Mouse (Mus musculus): ENCODE results near the gene Ifi47. TPM values are rescaled to one million over a fixed set of nuclear protein-coding genes. Genes with fewer than 3 reads are reported as not detected.

The Ifi47 gene
- polyA plus RNA-seq (2012; rRNA removed), result 2.3 and 4.1 TPM in 2 replicates

DNA sequence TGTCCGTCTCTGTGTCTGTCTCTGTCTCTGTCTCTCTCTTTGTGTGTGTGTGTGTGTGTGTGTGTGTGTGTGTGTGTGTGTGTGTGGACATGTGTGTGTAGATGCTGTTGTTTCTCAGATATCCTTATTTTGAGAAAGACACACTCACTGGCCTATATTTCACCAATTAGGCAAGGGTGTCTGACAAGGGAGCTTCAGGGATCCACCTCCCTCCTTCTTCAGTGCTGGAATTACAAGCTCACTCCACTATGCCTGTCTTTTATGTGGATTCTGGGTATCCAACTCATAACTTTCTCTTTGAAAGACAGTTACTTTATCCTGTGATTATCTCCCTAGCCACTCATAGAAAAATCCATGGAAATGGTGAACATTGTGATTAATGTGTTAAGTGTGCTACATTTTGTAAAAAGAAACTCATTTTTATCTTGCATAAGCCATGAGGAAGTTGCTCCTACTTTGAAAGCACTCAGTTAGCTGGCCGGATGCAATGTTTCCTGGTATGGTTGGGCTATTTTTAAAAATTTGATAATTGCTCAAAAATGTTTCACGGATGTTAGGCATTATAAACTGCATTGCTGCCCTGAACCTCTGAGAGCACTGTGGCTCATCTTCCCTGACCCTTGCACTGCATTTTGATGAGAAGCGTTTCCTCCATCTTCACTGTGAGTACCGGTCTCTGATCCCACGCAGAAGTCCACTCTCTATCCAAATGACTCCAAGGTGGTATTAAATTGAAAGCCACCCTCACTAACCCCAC is at the start of gene Ifi47:
Gene Ifi47, plus strand, starts transcription at position 587 of the 757 bp plus-strand sequence.

DNA sequence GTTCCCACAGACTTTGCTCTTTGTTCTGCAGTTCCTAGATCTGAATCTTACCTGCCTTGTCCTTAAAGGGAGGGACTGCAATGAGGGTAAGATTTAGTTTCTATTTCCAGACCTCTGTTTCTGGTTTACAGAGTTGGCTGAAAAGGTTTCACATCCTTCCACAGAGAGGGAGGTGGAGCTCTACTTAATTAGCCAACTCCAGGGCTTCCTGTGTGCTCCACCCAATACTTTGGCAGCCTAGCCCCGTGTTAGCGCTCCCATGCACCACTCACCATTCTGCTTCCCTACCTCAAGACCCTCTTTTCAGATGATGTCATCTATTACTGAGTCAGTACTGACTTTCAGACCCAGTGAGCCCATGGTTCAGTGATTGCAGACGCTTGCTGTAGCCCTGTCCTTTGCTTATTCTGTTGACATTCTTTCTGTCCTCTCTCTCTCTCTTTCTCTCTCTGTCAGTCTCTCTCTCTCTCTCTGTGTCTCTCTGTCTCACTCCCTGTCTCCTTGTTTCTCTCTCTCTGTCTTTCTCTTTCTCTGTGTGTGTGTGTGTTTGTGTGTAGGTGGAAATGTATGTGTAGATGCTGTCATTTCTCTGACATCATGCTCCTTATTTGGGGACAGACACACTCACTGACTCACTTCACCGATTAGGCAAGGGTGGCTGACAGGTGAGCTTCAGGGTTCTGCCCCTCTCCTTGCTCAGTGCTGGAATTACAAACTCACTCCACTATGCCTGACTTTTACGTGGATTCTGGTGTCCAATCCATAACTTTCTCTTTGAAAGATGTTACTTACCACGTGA is 25.1 kb upstream of the Ifi47 start, which contains the start of gene 9930111J21Rik2:
Gene 9930111J21Rik2, minus strand, starts transcription at position 150 of the 799 bp plus-strand sequence.

DNA sequence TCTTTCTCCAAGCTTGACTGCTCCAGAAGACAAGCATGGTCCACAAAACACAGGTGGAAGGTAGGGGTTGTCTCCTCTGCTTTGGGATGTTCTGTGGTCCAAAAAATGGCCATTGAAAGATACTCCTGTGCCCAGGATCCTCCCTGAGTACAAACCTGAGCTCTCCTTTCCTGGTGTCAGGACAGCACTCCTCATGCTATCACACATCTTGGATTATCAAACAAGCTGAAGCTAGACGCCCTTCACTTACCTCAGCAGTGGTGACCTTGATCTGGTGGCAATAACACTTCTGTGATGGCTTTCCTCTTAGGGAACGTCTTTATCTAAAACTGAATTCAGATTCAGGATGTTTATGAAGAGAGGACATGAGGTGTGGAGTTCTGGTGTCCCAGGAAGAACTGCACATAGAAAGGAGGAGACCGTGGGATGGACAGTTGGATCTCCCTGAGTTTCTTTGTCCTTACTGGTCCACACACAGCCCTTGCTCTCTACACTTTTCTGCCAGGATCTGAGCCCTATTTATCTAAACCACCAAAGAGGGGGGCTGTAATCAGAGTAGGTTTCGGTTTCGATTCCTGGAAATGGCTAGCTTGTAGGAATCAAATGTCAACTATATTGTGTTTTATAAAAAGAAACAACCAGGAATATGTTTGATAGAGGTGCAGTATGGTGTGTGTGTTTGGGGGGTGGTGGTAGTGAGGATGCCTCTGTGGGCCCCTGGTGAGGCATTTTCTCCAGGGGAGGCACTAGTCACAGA is 12.5 kb upstream of the Ifi47 start, which contains the start of gene Tgtp2:
Gene Tgtp2, minus strand, starts transcription at position 494 of the 757 bp plus-strand sequence.

DNA sequence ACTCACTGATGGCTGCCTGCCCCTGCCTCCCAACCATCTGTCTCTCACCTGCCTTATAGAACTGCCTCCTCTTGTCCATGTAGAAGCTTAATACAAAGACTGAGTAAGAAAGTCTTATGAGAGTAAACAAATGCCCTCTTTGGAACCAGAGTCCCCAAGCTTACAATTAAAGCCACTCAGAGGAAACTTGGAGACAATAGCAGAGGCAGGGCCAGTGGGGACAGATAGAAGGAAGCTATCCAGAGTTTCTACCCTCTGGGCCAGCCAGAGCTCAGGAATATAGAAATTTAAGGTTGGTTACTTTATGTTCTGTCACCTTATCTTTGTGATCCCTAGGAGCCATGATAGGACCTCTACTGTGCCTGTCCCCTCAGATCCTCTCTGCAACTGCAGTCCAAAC is 38.4 kb downstream of the Ifi47 start, which contains the start of gene Olfr1396:
Gene Olfr1396, minus strand, starts transcription at position 101 of the 400 bp plus-strand sequence.

DNA sequence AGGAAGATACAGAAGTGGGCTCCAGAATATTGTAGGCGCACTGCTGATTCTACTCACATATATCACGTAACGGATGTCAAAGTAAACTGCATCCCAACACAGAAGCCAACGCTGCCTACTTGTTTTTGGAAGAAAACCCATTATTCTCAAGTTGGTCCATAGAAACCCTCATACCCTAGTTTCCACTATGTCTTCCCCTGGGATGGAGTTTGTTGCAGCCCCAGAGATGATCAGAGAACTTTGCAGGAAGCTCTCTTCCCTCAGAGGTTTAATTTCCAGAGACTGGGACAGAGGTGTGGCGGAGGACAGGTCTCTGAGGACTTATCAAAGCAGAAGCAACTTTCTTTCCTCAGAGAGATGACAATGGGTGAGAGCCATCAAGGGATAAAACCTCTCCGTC is 65.6 kb downstream of the Ifi47 start, which contains the start of gene Olfr1395:
Gene Olfr1395, plus strand, starts transcription at position 301 of the 400 bp plus-strand sequence.

Other genes starting within 250 kb of the Ifi47 start
- gene Gm12184, start 249.9 kb upstream of the Ifi47 start, polyA plus RNA-seq (2012; rRNA removed), result 16.3 and 26.6 TPM in 2 replicates
- gene Irgm1, start 204.9 kb upstream of the Ifi47 start, polyA plus RNA-seq (2012; rRNA removed), result 7.1 and 9.1 TPM in 2 replicates
- 0.15 and 0.18 TPM in 2 replicates for gene Gm5431, start 174.4 kb upstream of the Ifi47 start, polyA plus RNA-seq (2012; rRNA removed)
- 1.7 and 3.1 TPM in 2 replicates for gene Psme2b, start 130.4 kb upstream of the Ifi47 start, polyA plus RNA-seq (2012; rRNA removed)
- 0.07 and 0.11 TPM in 2 replicates for gene Olfr56, start 97.7 kb upstream of the Ifi47 start, polyA plus RNA-seq (2012; rRNA removed)
- gene 9930111J21Rik1, start 97.2 kb upstream of the Ifi47 start, polyA plus RNA-seq (2012; rRNA removed), result 1.0 and 1.5 TPM in 2 replicates
- 0.03 and 0.05 TPM in 2 replicates for gene Gm12185, start 84.4 kb upstream of the Ifi47 start, polyA plus RNA-seq (2012; rRNA removed)
- gene Tgtp1, start 82.4 kb upstream of the Ifi47 start, polyA plus RNA-seq (2012; rRNA removed), result 0.43 and 0.56 TPM in 2 replicates
- gene 9930111J21Rik2, start 25.3 kb upstream of the Ifi47 start, polyA plus RNA-seq (2012; rRNA removed), result 0.54 and 1.0 TPM in 2 replicates
- gene Tgtp2, start 12.4 kb upstream of the Ifi47 start, polyA plus RNA-seq (2012; rRNA removed), result 2.0 TPM in 2 replicates
- 0.52 TPM in 1 of 2 replicates, not detected in the other for gene Olfr1396, start 38.3 kb downstream of the Ifi47 start, polyA plus RNA-seq (2012; rRNA removed)
- gene Olfr1395, start 65.7 kb downstream of the Ifi47 start, polyA plus RNA-seq (2012; rRNA removed), result not detected in 2 replicates
- not detected in 2 replicates for gene Olfr1394, start 77.8 kb downstream of the Ifi47 start, polyA plus RNA-seq (2012; rRNA removed)
- gene Btnl9, start 110.6 kb downstream of the Ifi47 start, polyA plus RNA-seq (2012; rRNA removed), result 7.7 and 9.6 TPM in 2 replicates
- gene Zfp62, start 126.7 kb downstream of the Ifi47 start, polyA plus RNA-seq (2012; rRNA removed), result 0.97 and 1.0 TPM in 2 replicates
- 218 and 240 TPM in 2 replicates for gene Mgat1, start 167.6 kb downstream of the Ifi47 start, polyA plus RNA-seq (2012; rRNA removed)
- not detected in 2 replicates for gene Olfr1393, start 201.7 kb downstream of the Ifi47 start, polyA plus RNA-seq (2012; rRNA removed)
- gene Olfr1392, start 208.7 kb downstream of the Ifi47 start, polyA plus RNA-seq (2012; rRNA removed), result 0.16 and 0.17 TPM in 2 replicates
- gene Olfr10, start 228.2 kb downstream of the Ifi47 start, polyA plus RNA-seq (2012; rRNA removed), result not detected in 2 replicates
- not detected in 2 replicates for gene Olfr1391, start 246.2 kb downstream of the Ifi47 start, polyA plus RNA-seq (2012; rRNA removed)

Measured in ovary, adult 2 months (tissue).